9 mouse cellular contexts compared by ENCODE assay signal in the genomic region with DNA sequence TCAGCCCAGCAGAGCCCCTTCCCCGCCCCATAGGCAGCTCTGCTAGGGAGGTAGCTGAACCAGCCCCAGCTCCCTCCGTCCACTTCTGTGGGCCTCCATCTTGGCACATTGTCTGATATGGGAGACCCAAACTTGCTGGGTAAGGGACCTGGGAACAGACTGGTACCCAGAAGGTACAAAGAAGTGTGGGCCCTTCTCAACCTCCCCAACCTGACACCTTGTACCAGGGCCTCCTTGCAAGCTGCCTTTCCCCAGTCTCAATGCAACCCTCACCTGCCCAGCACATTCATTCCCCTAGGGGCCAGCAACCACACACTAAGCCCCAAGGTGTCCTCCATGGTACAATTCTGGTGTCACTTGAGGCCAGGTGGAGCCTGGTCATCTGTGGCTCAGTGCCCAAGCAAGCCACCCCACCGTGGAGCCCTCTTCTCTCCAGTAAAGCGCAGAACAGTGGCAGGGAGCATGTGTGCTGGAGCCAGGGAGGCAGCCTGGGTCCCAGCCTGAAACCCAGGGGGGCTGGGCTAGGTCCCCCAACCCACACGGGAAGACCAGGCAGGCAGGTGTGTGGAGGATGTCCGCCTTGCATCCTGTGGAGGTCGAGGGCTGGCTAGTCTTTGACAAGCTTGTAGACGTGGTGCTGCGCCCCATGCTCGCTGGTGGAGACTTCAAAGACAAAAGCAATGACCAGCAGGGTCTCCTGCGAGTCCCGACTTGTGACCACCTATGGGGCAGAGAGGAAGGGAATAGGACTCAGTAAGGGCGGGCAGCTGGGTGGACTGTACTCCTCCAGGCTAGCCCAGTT. TPM values are rescaled to one million over a fixed set of nuclear protein-coding genes. Genes with fewer than 3 reads are reported as not detected.
DNase-seq lines count a peak whose midpoint lies in the region; ATAC-seq lines count a peak whose summit lies in the region.
"Had no signal": no experiment of that assay in that cellular context is flagged by ENCODE, and none has a peak within 500 bp of the region (broad histone marks: within the 10 kb centered on the region; RNA-seq: fewer than 3 reads in every experiment).

No protein-coding gene starts in this region.

- ATAC-seq in kidney, embryonic 15.5 days (replicated peaks; ENCODE audit: low FRiP score) = no peak
- peak; percentile 16 for ATAC-seq in liver, embryonic 13.5 days (ENCODE audit: low read depth)

- H3K4me3 ChIP-seq in kidney, embryonic 15.5 days (replicated peaks) = no peak overlapping the region
- peak overlapping the region; percentile 16; the same call in 1 of the 2 replicates for H3K4me3 ChIP-seq in embryonic facial prominence, embryonic 10.5 days
- no peak overlapping the region for H3K4me3 ChIP-seq in liver, embryonic 13.5 days (replicated peaks)

- H3K4me1 ChIP-seq in kidney, embryonic 15.5 days = peaks cover 64% of the 10 kb centered on the region
- peaks cover 68% of the 10 kb centered on the region for H3K4me1 ChIP-seq in embryonic facial prominence, embryonic 10.5 days
- H3K4me1 ChIP-seq in liver, embryonic 13.5 days (replicated peaks) = peaks cover 58% of the 10 kb centered on the region

- DNase-seq in cerebellum, adult 11-12 months = peak; percentile 22
- DNase-seq in cerebellum, adult 8-10 months = no peak
- no peak for DNase-seq in kidney, postnatal 10 days
- DNase-seq in embryonic facial prominence, embryonic 10.5 days (ENCODE audit: low spot score) = peak; percentile 45
- no peak for DNase-seq in liver, embryonic 13.5 days
- DNase-seq in left cerebral cortex, adult 11 months (ENCODE audit: low spot score) = no peak
- DNase-seq in spleen, postnatal 14 days (ENCODE audit: low spot score in 2 of 2) = no peak
- DNase-seq: cerebellum, adult 9-10 months had no signal

- no peak overlapping the region for H3K4me2 ChIP-seq in kidney, embryonic 15.5 days
- H3K4me2 ChIP-seq in liver, embryonic 13.5 days = no peak overlapping the region

- peaks cover 72% of the 10 kb centered on the region for H3K36me3 ChIP-seq in kidney, embryonic 15.5 days
- H3K36me3 ChIP-seq in embryonic facial prominence, embryonic 10.5 days (replicated peaks) = peaks cover 82% of the 10 kb centered on the region
- H3K36me3 ChIP-seq in liver, embryonic 13.5 days = peaks cover 40% of the 10 kb centered on the region

- H3K27ac ChIP-seq in kidney, embryonic 15.5 days = peak overlapping the region; percentile 71
- H3K27ac ChIP-seq in embryonic facial prominence, embryonic 10.5 days (replicated peaks) = peak overlapping the region; percentile 5
- peak overlapping the region; percentile 39; the same call in 1 of the 2 replicates for H3K27ac ChIP-seq in liver, embryonic 13.5 days

- no peak overlapping the region for H3K9ac ChIP-seq in kidney, embryonic 15.5 days
- 0 out of 2 replicates have a peak overlapping the region, but pooled peaks have one; percentile 9 for H3K9ac ChIP-seq in liver, embryonic 13.5 days

- no peaks in the 10 kb centered on the region for H3K27me3 ChIP-seq in kidney, embryonic 15.5 days
- no peaks in the 10 kb centered on the region for H3K27me3 ChIP-seq in embryonic facial prominence, embryonic 10.5 days (replicated peaks; ENCODE audit: low read depth, poor library complexity, severe bottlenecking)
- H3K27me3 ChIP-seq in liver, embryonic 13.5 days = no peaks in the 10 kb centered on the region; the same call in 1 of the 2 replicates

- H3K9me3 ChIP-seq in kidney, embryonic 15.5 days (replicated peaks) = no peaks in the 10 kb centered on the region
- no peaks in the 10 kb centered on the region for H3K9me3 ChIP-seq in embryonic facial prominence, embryonic 10.5 days
- no peaks in the 10 kb centered on the region for H3K9me3 ChIP-seq in liver, embryonic 13.5 days (replicated peaks)

- WGBS in kidney, embryonic 15.5 days = 43% methylated on average over 13 of the region's 13 CpGs
- WGBS in embryonic facial prominence, embryonic 10.5 days = 48% methylated on average over 13 of the region's 13 CpGs
- WGBS in liver, embryonic 13.5 days (ENCODE audit: insufficient replicate concordance) = 38% methylated on average over 12 of the region's 13 CpGs

RNA-seq across cellular contexts. Expression of gene Rpl10a, which starts 4.0 kb away (rescaled TPM):
- 643 and 689 TPM in 2 replicates for polyA plus RNA-seq in kidney, embryonic 15.5 days (2015; fragmentation: Nextera tagmentation; extraction: Ambion mirVana)
- polyA plus RNA-seq in embryonic facial prominence, embryonic 10.5 days (2016; fragmentation: Nextera tagmentation; extraction: Ambion mirVana) = 539 and 546 TPM in 2 replicates
- polyA plus RNA-seq in liver, embryonic 13.5 days (2015; fragmentation: Nextera tagmentation; extraction: Ambion mirVana) = 372 and 464 TPM in 2 replicates

RNA-seq across cellular contexts. Expression of gene Tead3, which starts 18.3 kb away (rescaled TPM):
- 9.8 and 11.0 TPM in 2 replicates for polyA plus RNA-seq in kidney, embryonic 15.5 days (2015; fragmentation: Nextera tagmentation; extraction: Ambion mirVana)
- 8.4 and 9.2 TPM in 2 replicates for polyA plus RNA-seq in embryonic facial prominence, embryonic 10.5 days (2016; fragmentation: Nextera tagmentation; extraction: Ambion mirVana)
- polyA plus RNA-seq in liver, embryonic 13.5 days (2015; fragmentation: Nextera tagmentation; extraction: Ambion mirVana) = 0.76 and 0.96 TPM in 2 replicates

RNA-seq across cellular contexts. Expression of gene Fance, which starts 19.0 kb away (rescaled TPM):
- polyA plus RNA-seq in kidney, embryonic 15.5 days (2015; fragmentation: Nextera tagmentation; extraction: Ambion mirVana) = 28.4 and 33.7 TPM in 2 replicates
- 28.4 and 30.9 TPM in 2 replicates for polyA plus RNA-seq in embryonic facial prominence, embryonic 10.5 days (2016; fragmentation: Nextera tagmentation; extraction: Ambion mirVana)
- polyA plus RNA-seq in liver, embryonic 13.5 days (2015; fragmentation: Nextera tagmentation; extraction: Ambion mirVana) = 11.3 and 13.5 TPM in 2 replicates

RNA-seq across cellular contexts. Expression of gene Tulp1, which starts 32.7 kb away (rescaled TPM):
- 5.6 and 6.4 TPM in 2 replicates for polyA plus RNA-seq in kidney, embryonic 15.5 days (2015; fragmentation: Nextera tagmentation; extraction: Ambion mirVana)
- polyA plus RNA-seq in embryonic facial prominence, embryonic 10.5 days (2016; fragmentation: Nextera tagmentation; extraction: Ambion mirVana) = 3.4 and 4.9 TPM in 2 replicates
- 0.52 and 1.3 TPM in 2 replicates for polyA plus RNA-seq in liver, embryonic 13.5 days (2015; fragmentation: Nextera tagmentation; extraction: Ambion mirVana)

Comparison
In these comparisons a context has a peak if more than half of its experiments do, and no peak if none do; other contexts are left out.
1. DNase-seq: peak in cerebellum, adult 11-12 months (single experiment) and embryonic facial prominence, embryonic 10.5 days (single experiment); none in cerebellum, adult 8-10 months (single experiment), kidney, postnatal 10 days (single experiment), liver, embryonic 13.5 days (single experiment), left cerebral cortex, adult 11 months (single experiment) and spleen, postnatal 14 days (0 of 2).
2. H3K27ac ChIP-seq: peak in every context shown above with its lines; median percentile 71 in kidney, embryonic 15.5 days; 39 in liver, embryonic 13.5 days; 5 in embryonic facial prominence, embryonic 10.5 days.